Mouse (Mus musculus) hindbrain, postnatal 0 days (tissue): ENCODE data around the gene Hbq1a. TPM values are rescaled to one million over a fixed set of nuclear protein-coding genes. Genes with fewer than 3 reads are reported as not detected.
"Not testable (repeated sequence)": the region's sequence is repeated elsewhere in the genome, so short reads cannot be mapped to it uniquely, and the experiment has no call there.

Source experiments
- ATAC-seq: fragments of 200-750 bp; cut with Nextera tagmentation; 2 replicates; pipeline ENCODE4 v1.8.0; 2017; ENCODE audit warnings: mild to moderate bottlenecking, moderate TSS enrichment, moderate library complexity
- DNase-seq: peaks from one replicate; pipeline ENCODE4 v3.0.0-alpha.2; 2015; ENCODE audit warnings: low spot score
- H3K27ac ChIP-seq: fragments of 300-500 bp; sonication (generic); 2 replicates; pipeline ENCODE4 v1.5.1; 2014; ENCODE audit warnings: mild to moderate bottlenecking
- H3K27me3 ChIP-seq: fragments of 300-500 bp; sonication (generic); 2 replicates; pipeline ENCODE4 v1.6.1; 2014; ENCODE audit warnings: low read length, mixed read lengths; ENCODE audit not compliant: insufficient read depth
- H3K36me3 ChIP-seq: fragments of 300-500 bp; sonication (generic); 2 replicates; pipeline ENCODE4 v1.6.1; 2014; ENCODE audit warnings: low read length, mixed read lengths; ENCODE audit not compliant: insufficient read depth
- H3K4me1 ChIP-seq: fragments of 300-500 bp; sonication (generic); 2 replicates; pipeline ENCODE4 v1.6.1; 2014; ENCODE audit warnings: antibody characterized with exemption, low read length, mixed read lengths; ENCODE audit not compliant: insufficient read depth
- H3K4me2 ChIP-seq: fragments of 300-500 bp; sonication (generic); 2 replicates; pipeline ENCODE4 v1.6.1; 2014; ENCODE audit warnings: low read depth, mild to moderate bottlenecking, low read length, moderate library complexity, mixed read lengths
- H3K4me3 ChIP-seq: fragments of 300-500 bp; sonication (generic); 2 replicates; pipeline ENCODE4 v1.5.1; 2014; ENCODE audit warnings: low read length
- H3K9ac ChIP-seq: fragments of 300-500 bp; sonication (generic); replicated peaks from 2 replicates; pipeline ENCODE4 v1.6.1; 2014; ENCODE audit warnings: mild to moderate bottlenecking, low read length, moderate library complexity, mixed read lengths
- H3K9me3 ChIP-seq: fragments of 300-500 bp; sonication (generic); 2 replicates; pipeline ENCODE4 v1.6.1; 2016; ENCODE audit warnings: low read length, mixed read lengths
- CTCF ChIP-seq: IDR thresholded peaks from 2 replicates; pipeline ENCODE4 v1.5.1; 2016; ENCODE audit warnings: antibody characterized with exemption, control low read depth, low read depth
- WGBS: fragments of 180-500 bp; shearing (Covaris S2); extraction: QIAGEN DNeasy Blood & Tissue Kit; methylation state at CpG from one replicate; pipeline ENCODE4 v1.1.7; 2014; 5-methylcytosine and 5-hydroxymethylcytosine counted together
- polyA plus RNA-seq: library from polyadenylated mRNA; unstranded; fragments of >200 nt; fragmentation: Nextera tagmentation; extraction: Ambion mirVana; gene quantifications from 2 replicates; pipeline ENCODE4 v1.2.1, GENCODE M21; 2015
- total RNA-seq: library from RNA; depleted of rRNA; stranded (reverse); fragments of >200 nt; gene quantifications from 2 replicates; pipeline ENCODE4 v1.2.3, GENCODE M21; 2014

Gene Hbq1a
- total and polyA plus RNA-seq, 2 experiments from 2014 or later: 2.0 to 5.6 TPM

DNA sequence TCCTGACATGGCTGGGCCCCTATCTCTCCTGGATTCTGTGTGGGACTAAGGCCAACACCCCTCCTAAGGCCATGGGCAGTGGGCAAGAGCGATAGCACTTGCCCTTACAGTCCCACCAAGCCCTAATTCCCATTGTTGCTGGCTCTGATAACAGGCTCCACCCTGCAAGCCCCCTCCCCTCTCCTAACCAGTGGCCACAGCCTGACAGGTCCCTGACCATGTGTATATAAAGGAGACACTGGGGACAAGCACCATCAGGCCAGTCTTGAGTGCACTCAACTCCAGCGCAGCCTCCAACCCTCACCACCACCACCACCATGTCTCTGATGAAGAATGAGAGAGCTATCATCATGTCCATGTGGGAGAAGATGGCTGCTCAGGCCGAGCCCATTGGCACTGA lies 23.5 kb upstream of the Hbq1a start, which contains the start of gene Hba-x:
Hba-x (plus strand) TSS at position 54 of the 400 bp plus-strand sequence.
- H3K27me3 ChIP-seq: no peaks in the 10 kb centered on the region
- no peak for TF ChIP-seq CTCF
- no peak within 1 kb of the TSS for H3K9ac ChIP-seq
- no peak within 1 kb of the TSS for H3K4me3 ChIP-seq
- no peaks in the 10 kb centered on the region for H3K36me3 ChIP-seq
- ATAC-seq (no peak), DNase-seq (no peak)
- H3K27ac ChIP-seq: no peak within 1 kb of the TSS
- WGBS: 65% methylated on average over 3 of the region's 3 CpGs
- H3K4me1 ChIP-seq: no peaks in the 10 kb centered on the region
- no peak within 1 kb of the TSS for H3K4me2 ChIP-seq
- no peaks in the 10 kb centered on the region for H3K9me3 ChIP-seq

DNA sequence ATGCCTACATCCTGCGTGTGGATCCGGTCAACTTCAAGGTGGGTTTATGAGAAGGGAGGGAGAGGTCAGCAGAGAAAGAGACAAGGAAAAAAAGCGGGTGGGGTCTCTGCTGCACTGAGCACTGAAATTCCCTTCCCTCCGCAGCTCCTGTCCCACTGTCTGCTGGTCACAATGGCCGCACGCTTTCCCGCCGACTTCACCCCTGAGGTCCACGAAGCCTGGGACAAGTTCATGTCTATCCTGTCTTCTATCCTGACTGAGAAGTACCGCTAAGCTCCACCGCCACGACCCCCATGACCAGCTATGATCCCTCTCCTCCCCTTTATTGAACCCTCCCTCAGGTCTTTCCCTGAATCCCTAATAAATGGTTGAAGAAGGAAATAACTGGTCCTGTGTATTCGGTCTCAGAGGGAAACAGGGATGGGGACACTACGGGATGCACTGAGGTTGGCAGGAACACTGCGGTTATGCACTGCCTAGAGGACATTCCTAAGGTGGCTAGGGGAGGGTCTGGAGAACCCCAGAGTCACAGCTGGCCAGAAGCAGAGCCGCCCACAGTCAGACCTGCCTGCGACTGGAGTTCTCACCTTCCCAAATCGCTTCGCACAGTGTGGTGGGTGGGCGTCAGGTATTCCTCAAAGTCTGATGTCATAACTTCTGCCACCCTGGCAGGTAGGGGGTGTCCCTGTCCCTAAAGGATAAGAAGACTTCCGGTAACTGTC lies 22.0 kb upstream of the Hbq1a start:
- 75% methylated on average over 21 of the region's 21 CpGs for whole genome bisulfite sequencing
- TF ChIP-seq CTCF: no peak
- Histone ChIP-seq H3K4me1 (no peaks in the 10 kb centered on the region), H3K27ac (no peak overlapping the region), H3K36me3 (no peaks in the 10 kb centered on the region), H3K4me3 (no peak overlapping the region), H3K9me3 (no peaks in the 10 kb centered on the region), H3K27me3 (no peaks in the 10 kb centered on the region), H3K4me2 (no peak overlapping the region), H3K9ac (no peak overlapping the region)
- DNase-seq: no peak
- no peak for ATAC-seq

DNA sequence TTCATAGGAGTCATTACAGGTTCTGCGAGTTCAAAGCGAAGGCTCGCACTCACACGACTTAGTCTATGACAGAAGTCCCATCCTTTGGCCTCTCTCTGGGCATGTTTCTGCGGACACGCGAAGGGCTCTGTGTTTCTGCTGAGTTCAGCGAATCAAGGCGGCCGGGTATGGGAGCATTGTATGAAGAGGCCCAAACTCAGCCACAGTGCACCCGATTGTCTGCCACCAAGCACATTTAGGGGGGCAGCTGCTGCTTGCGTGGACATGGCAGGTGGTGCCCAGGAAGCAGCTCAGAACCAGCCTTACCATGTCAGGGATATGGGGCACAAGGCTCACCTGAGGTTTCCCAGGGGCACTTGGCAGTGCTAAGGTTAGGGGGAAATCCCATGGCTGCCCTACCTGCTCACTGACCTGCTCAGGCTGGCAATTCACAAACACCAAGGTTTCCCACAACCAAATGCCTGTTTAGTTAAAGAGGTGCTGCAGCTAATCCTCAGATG lies 21.4 kb upstream of the Hbq1a start:
- Histone ChIP-seq H3K36me3 (no peaks in the 10 kb centered on the region), H3K4me2 (no peak overlapping the region), H3K27me3 (no peaks in the 10 kb centered on the region), H3K27ac (no peak overlapping the region), H3K4me3 (no peak overlapping the region), H3K4me1 (no peaks in the 10 kb centered on the region), H3K9me3 (no peaks in the 10 kb centered on the region), H3K9ac (no peak overlapping the region)
- WGBS: 80% methylated on average over 12 of the region's 12 CpGs
- TF ChIP-seq CTCF: no peak
- DNase-seq: no peak
- no peak for ATAC-seq

DNA sequence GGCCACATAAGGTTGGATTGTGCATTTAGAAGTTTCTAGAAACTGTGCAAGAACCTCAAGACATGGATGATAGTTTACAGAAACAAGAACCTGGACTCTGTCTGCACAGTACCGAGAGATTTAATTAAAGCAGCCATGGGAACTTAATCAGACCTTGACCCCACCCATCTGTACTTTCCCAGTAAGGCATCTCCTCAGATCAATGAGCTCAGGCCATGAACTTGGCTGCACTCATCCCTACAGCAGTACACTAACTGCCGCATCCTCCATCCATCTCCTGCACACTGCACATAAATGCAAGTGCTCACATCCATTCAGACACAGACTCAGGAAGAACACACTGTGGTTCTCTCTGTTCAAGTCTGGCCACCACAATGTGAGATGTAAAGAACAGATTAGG lies 19.2 kb upstream of the Hbq1a start:
- WGBS: 61% methylated on average over 2 of the region's 2 CpGs
- no peak for DNase-seq
- Histone ChIP-seq H3K27ac (no peak overlapping the region), H3K27me3 (no peaks in the 10 kb centered on the region), H3K9ac (no peak overlapping the region), H3K9me3 (no peaks in the 10 kb centered on the region), H3K36me3 (no peaks in the 10 kb centered on the region), H3K4me2 (no peak overlapping the region), H3K4me1 (no peaks in the 10 kb centered on the region), H3K4me3 (no peak overlapping the region)
- ATAC-seq: no peak
- TF ChIP-seq CTCF: no peak

DNA sequence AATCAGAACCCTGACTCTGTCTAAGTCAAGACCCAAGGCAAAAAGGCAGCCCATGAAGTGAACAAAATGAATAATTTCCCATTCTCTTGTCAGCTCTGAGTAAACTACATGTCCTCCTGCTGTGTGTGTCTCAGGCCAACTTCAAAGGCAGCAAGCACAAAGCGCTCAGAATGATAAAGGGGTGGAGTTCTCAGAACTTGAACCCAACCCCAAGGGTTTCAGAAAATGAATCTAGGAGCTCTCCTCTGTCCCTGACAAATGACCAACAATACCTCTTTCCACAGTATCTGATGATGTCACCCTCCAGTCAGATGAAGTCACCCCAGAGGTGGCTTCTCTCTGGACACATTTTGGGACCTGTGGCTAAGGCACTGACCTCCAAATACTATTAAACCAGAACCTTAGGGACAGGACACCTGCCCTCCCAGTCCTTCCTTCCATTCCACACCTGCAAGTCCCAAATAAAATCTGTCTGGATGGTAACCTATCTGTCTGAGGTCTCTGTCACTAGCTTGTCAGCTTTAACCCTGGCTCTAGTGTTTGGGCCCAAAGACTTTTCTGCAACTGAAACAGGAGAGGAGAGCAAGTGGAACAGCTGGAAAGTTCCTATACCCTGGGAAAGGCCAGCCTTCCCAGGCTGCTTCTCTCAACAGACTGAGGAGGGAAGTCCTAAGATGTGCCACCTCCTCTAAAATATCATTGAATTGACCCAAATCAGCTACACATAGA lies 18.3 kb upstream of the Hbq1a start:
- H3K27ac ChIP-seq: no peak overlapping the region
- no peak for TF ChIP-seq CTCF
- no peak for ATAC-seq
- H3K4me2 ChIP-seq: no peak overlapping the region
- H3K9ac ChIP-seq: no peak overlapping the region
- H3K36me3 ChIP-seq: no peaks in the 10 kb centered on the region
- 50% methylated on average over 1 of the region's 1 CpGs for WGBS
- no peak overlapping the region for H3K4me3 ChIP-seq
- H3K9me3 ChIP-seq: no peaks in the 10 kb centered on the region
- DNase-seq: no peak
- no peaks in the 10 kb centered on the region for H3K27me3 ChIP-seq
- no peaks in the 10 kb centered on the region for H3K4me1 ChIP-seq

DNA sequence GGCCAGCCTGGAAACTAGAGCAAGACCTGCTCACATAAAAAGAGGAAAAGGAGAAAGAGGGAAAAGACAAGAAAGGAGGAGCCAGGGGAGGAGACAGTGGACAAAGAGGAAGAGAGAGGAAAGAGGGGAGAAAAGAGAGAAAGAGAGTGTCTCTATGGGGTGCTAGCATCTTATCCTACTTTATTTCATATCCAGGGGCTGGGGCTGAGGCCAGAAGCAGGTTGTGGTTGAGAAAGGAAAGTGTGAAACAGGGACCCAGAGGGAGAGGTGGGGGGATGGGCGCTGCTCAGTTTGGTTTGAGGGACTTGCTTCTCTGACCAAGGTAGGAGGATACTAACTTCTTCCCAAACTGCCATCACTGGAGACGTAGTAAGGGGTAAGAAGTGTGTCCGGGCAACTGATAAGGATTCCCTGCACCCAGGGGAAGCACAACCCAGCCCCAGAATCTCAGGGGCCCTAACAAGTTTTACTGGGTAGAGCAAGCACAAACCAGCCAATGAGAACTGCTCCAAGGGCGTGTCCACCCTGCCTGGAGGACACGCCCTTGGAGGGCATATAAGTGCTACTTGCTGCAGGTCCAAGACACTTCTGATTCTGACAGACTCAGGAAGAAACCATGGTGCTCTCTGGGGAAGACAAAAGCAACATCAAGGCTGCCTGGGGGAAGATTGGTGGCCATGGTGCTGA lies 16.6 kb upstream of the Hbq1a start, which contains the start of gene Hba-a1:
Hba-a1 (plus strand) TSS at position 421 of the 687 bp plus-strand sequence.
- not testable (repeated sequence) for DNase-seq, H3K4me2 ChIP-seq, H3K4me3 ChIP-seq, H3K36me3 ChIP-seq, H3K9ac ChIP-seq, H3K27ac ChIP-seq, H3K27me3 ChIP-seq, H3K9me3 ChIP-seq, H3K4me1 ChIP-seq, ATAC-seq
- WGBS: 63% methylated on average over 1 of the region's 5 CpGs

DNA sequence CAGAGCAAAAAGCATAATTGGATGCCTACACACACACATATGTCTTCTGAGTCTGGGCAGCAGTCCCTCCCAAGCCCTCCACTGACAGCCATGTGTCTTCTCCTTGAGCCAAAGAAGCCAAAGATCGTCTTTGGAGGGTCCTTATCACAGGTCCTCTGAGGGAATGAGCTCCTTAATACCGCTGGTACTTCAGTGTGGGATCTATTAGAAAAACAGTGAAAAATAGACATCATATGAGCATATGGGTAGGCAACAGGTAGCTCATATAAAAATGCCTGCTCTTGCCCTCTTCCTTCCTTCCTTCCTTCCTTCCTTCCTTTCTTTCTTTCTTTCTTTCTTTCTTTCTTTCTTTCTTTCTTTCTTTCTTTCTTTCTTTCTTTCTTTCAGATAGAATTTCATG lies 15.3 kb upstream of the Hbq1a start:
- not testable (repeated sequence) for H3K4me1 ChIP-seq, H3K36me3 ChIP-seq, H3K9me3 ChIP-seq, DNase-seq, H3K4me2 ChIP-seq, H3K27ac ChIP-seq, H3K27me3 ChIP-seq, H3K4me3 ChIP-seq, H3K9ac ChIP-seq, ATAC-seq
- WGBS: 57% methylated on average over 2 of the region's 2 CpGs
